Mouse (Mus musculus) hindbrain, embryonic 11.5 days (tissue): ENCODE results near the gene Snx9. TPM values are rescaled to one million over a fixed set of nuclear protein-coding genes. Genes with fewer than 3 reads are reported as not detected.
A peak's percentile ranks its signal among the peaks of the same experiment; 100 is the strongest.

ENCODE experiments used
- ATAC-seq: fragments of 200-750 bp; cut with Nextera tagmentation; 2 replicates; pipeline ENCODE4 v1.8.0; 2017; ENCODE audit warnings: mild to moderate bottlenecking, moderate TSS enrichment, moderate library complexity; ENCODE audit not compliant: low FRiP score
- DNase-seq: peaks from one replicate; pipeline ENCODE4 v3.0.0-alpha.2; 2015; ENCODE audit warnings: low spot score
- H3K27ac ChIP-seq: fragments of 300-500 bp; sonication (generic); 2 replicates; pipeline ENCODE4 v1.5.1; 2014; ENCODE audit warnings: mild to moderate bottlenecking, low read depth, low read length
- H3K27me3 ChIP-seq: fragments of 300-500 bp; sonication (generic); 2 replicates; pipeline ENCODE4 v1.6.1; 2014; ENCODE audit warnings: mild to moderate bottlenecking, low read length, moderate library complexity, mixed read lengths; ENCODE audit not compliant: control insufficient read depth, insufficient read depth
- H3K36me3 ChIP-seq: fragments of 300-500 bp; sonication (generic); 2 replicates; pipeline ENCODE4 v1.6.1; 2014; ENCODE audit warnings: mild to moderate bottlenecking, low read length, moderate library complexity, mixed read lengths; ENCODE audit not compliant: control insufficient read depth, insufficient read depth
- H3K4me1 ChIP-seq: fragments of 300-500 bp; sonication (generic); replicated peaks from 2 replicates; pipeline ENCODE4 v1.6.1; 2014; ENCODE audit warnings: low read length, mixed read lengths; ENCODE audit not compliant: control insufficient read depth, insufficient read depth
- H3K4me2 ChIP-seq: fragments of 300-500 bp; sonication (generic); replicated peaks from 2 replicates; pipeline ENCODE4 v1.6.1; 2014; ENCODE audit warnings: mild to moderate bottlenecking, low read depth, low read length
- H3K4me3 ChIP-seq: fragments of 300-500 bp; sonication (generic); 2 replicates; pipeline ENCODE4 v1.5.1; 2014; ENCODE audit warnings: low read depth, low read length
- H3K9ac ChIP-seq: fragments of 300-500 bp; sonication (generic); 2 replicates; pipeline ENCODE4 v1.6.1; 2014; ENCODE audit warnings: low read depth, low read length
- H3K9me3 ChIP-seq: fragments of 300-500 bp; sonication (generic); 2 replicates; pipeline ENCODE4 v1.6.1; 2016; ENCODE audit warnings: low read length; ENCODE audit not compliant: control insufficient read depth
- WGBS: fragments of 180-500 bp; shearing (Covaris S2); extraction: QIAGEN DNeasy Blood & Tissue Kit; methylation state at CpG from one replicate; pipeline ENCODE4 v1.1.7; 2014; 5-methylcytosine and 5-hydroxymethylcytosine counted together
- polyA plus RNA-seq: library from polyadenylated mRNA; unstranded; fragments of >200 nt; fragmentation: Nextera tagmentation; extraction: Ambion mirVana; gene quantifications from 2 replicates; pipeline ENCODE4 v1.2.1, GENCODE M21; 2014

The Snx9 gene
- polyA plus RNA-seq, 1 experiment from 2014 or later: 22.5 TPM

DNA sequence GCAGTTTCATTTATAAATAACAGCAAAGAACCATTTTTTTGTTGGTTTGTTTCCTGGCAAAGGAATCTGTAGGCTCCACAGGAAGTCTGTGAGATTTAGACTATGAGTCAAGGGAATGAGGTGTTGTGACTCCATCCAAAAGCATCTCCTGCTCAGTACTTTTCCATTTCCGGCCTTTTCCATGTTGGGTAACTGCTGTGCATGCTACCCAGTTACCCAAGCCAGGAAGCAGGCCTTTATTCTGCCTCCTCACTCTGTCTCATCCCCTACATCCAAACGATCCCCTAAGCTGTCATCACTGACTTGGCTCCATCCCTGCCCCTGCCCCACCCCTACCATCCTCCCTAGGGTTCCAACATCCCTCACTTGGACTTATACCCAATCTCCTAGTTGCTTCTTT lies 18.6 kb upstream of the Snx9 start:
- WGBS: 83% methylated on average over 2 of the region's 2 CpGs
- H3K9me3 ChIP-seq: no peaks in the 10 kb centered on the region
- DNase-seq (no peak), ATAC-seq (no peak)
- no peaks in the 10 kb centered on the region for H3K36me3 ChIP-seq
- no peaks in the 10 kb centered on the region; the same call in 1 of the 2 replicates for H3K4me1 ChIP-seq
- H3K4me3 ChIP-seq: no peak overlapping the region
- no peak overlapping the region for H3K9ac ChIP-seq
- H3K27ac ChIP-seq: no peak overlapping the region
- H3K27me3 ChIP-seq: no peaks in the 10 kb centered on the region
- no peak overlapping the region for H3K4me2 ChIP-seq

DNA sequence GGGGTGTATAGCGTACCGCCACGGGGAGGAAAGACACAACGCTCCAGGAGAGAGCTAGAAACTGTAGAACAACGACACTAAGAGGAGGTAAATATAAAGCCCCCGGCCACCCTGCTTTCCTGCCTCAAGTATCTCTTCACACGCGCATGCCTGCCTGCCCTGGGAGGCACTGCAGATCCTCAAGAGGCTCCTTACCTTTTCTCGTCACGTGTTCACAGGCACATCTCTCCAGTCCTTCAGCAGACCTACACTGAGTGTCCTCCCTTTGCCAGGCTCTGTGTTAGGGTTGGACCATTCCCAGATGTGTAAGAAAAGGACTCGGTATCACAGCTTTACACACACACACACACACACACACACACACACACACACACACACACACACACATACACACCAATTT lies 18.1 kb upstream of the Snx9 start:
- H3K9ac ChIP-seq: no peak overlapping the region
- no peaks in the 10 kb centered on the region for H3K27me3 ChIP-seq
- no peak overlapping the region for H3K4me2 ChIP-seq
- H3K9me3 ChIP-seq: no peaks in the 10 kb centered on the region
- 93% methylated on average over 11 of the region's 11 CpGs for WGBS
- H3K4me1 ChIP-seq: no peaks in the 10 kb centered on the region; the same call in 1 of the 2 replicates
- no peak overlapping the region for H3K27ac ChIP-seq
- no peak overlapping the region for H3K4me3 ChIP-seq
- DNase-seq (no peak), ATAC-seq (no peak)
- no peaks in the 10 kb centered on the region for H3K36me3 ChIP-seq

DNA sequence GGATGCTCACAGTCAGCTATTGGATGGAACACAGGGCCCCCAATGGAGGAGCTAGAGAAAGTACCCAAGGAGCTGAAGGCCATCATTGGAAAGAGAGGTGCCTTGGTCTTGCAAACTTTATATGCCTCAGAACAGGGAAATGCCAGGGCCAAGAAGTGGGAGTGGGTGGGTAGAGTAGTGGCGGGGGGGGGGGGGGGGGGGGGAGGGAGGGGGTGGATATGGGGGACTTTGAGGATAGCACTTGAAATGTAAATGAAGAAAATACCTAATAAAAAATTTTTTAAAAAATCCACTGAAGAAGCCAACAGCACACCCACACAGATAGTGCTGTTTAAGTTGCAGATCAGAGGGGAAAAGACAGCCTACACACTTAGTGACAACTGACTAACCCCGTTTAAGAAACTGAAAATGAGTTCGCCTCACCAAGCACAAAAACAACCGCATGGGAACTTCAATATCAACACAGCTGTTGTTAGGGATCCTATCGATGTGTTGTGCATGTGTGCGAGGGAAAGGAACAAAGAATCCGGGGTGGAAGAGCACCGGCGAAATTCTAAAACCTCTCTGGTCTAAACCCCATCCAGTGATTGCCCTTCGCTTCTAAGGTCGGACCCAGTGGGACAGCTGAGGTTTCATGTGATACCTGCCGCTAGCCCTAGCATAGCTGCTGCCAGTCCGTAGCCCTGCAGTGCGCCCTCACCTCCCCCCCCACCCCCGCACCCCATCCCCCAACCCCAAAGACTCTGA lies 13.1 kb upstream of the Snx9 start:
- no peak for ATAC-seq
- H3K36me3 ChIP-seq: no peaks in the 10 kb centered on the region
- H3K27ac ChIP-seq: no peak overlapping the region
- H3K4me2 ChIP-seq: peak overlapping the region; percentile 29
- no peaks in the 10 kb centered on the region for H3K4me1 ChIP-seq
- DNase-seq: peak; percentile 42
- H3K27me3 ChIP-seq: no peaks in the 10 kb centered on the region
- H3K9me3 ChIP-seq: no peaks in the 10 kb centered on the region
- peak overlapping the region; percentile 15; the same call in 1 of the 2 replicates for H3K9ac ChIP-seq
- WGBS: 11% methylated on average over 14 of the region's 15 CpGs
- 0 out of 2 replicates have a peak overlapping the region, but pooled peaks have one; percentile 6 for H3K4me3 ChIP-seq

DNA sequence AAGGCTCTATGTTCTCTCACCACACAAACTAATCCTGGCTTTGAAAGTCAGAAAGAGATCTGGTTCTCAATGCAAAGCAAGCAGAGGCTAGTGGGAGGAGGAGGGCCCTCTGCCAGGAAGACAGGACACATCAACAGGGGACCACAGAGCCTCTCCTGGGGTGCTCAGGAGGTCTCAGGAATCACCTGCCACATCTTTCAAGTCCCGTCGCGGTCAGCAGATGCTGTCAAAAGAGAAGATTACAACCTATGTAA lies 12.6 kb upstream of the Snx9 start:
- H3K27ac ChIP-seq: no peak overlapping the region
- H3K4me2 ChIP-seq: no peak overlapping the region
- H3K9ac ChIP-seq: peak overlapping the region; percentile 15; the same call in 1 of the 2 replicates
- H3K36me3 ChIP-seq: no peaks in the 10 kb centered on the region
- no peaks in the 10 kb centered on the region for H3K9me3 ChIP-seq
- no peak for DNase-seq
- H3K4me1 ChIP-seq: no peaks in the 10 kb centered on the region
- 13% methylated on average over 3 of the region's 3 CpGs for WGBS
- no peak overlapping the region for H3K4me3 ChIP-seq
- ATAC-seq: no peak
- no peaks in the 10 kb centered on the region for H3K27me3 ChIP-seq

DNA sequence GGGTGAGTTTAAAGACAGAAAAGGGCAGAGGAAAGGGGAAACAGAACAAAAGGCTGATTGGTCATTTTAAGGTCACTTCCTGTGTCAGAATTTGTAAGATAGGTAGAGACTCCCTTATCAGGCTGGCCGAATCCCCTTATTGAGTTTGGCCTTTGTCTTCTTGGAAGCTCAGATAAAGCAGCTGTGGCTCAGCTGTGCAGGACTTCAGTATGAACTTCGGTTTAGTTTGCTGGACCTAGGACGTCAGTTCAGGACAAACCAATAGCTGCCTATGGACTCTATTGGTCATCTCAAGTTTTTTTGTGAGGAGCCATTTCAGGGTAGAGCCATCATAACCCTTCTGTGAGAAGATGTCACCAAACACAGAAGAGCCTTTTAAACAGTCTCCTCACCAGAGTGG lies 12.2 kb upstream of the Snx9 start:
- DNase-seq (no peak), ATAC-seq (no peak)
- no peaks in the 10 kb centered on the region for H3K9me3 ChIP-seq
- no peaks in the 10 kb centered on the region for H3K27me3 ChIP-seq
- H3K27ac ChIP-seq: no peak overlapping the region
- H3K4me1 ChIP-seq: no peaks in the 10 kb centered on the region
- H3K36me3 ChIP-seq: no peaks in the 10 kb centered on the region
- H3K4me2 ChIP-seq: no peak overlapping the region
- no peak overlapping the region for H3K9ac ChIP-seq
- WGBS: 69% methylated on average over 3 of the region's 3 CpGs
- no peak overlapping the region for H3K4me3 ChIP-seq

DNA sequence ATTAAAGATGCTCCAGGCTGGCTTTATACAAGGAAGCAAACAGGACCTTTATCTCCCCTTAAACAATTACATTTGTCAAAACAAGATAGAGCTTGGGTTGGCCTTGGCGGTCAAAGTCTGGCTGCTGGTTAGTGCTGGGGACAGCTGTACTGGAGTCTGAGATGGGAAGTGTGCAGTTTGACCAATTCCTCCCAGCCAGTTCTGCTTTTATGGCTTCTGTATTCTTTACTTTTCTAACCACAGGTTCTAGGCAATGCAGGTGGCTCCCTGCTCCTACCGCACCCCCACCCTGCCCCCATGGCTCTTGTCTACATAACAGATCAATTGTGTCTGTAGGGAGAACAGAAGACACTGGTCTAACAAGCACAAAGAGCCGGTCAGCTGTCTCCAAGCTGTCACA lies 11.2 kb upstream of the Snx9 start:
- Histone ChIP-seq H3K4me3 (no peak overlapping the region), H3K4me2 (no peak overlapping the region), H3K4me1 (no peaks in the 10 kb centered on the region), H3K27ac (no peak overlapping the region), H3K36me3 (no peaks in the 10 kb centered on the region), H3K9ac (no peak overlapping the region), H3K9me3 (no peaks in the 10 kb centered on the region), H3K27me3 (no peaks in the 10 kb centered on the region)
- WGBS: 78% methylated on average over 3 of the region's 3 CpGs
- DNase-seq (no peak), ATAC-seq (no peak)

DNA sequence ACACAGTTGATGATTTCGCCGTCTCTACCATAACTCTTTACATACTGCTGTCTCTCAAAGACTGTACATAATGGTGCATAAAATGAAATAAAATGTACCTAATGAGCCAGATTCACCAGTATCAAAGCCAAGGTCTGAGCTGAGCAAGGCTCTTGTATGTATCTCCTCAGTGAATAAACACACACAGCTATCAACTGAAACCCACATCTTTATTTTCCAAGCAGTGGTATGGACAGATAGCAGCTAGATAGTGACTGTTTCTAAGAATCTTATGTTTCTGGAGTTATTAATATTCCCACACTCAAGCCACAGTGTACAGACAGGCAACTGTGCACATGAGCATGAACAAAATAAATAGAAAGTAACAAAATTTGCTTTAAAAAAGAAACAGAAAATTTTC lies 10.7 kb upstream of the Snx9 start:
- Histone ChIP-seq H3K4me1 (no peaks in the 10 kb centered on the region), H3K27me3 (no peaks in the 10 kb centered on the region), H3K9ac (no peak overlapping the region), H3K36me3 (no peaks in the 10 kb centered on the region), H3K4me3 (no peak overlapping the region), H3K4me2 (no peak overlapping the region), H3K9me3 (no peaks in the 10 kb centered on the region), H3K27ac (no peak overlapping the region)
- DNase-seq (no peak), ATAC-seq (no peak)
- 95% methylated on average over 2 of the region's 2 CpGs for WGBS

DNA sequence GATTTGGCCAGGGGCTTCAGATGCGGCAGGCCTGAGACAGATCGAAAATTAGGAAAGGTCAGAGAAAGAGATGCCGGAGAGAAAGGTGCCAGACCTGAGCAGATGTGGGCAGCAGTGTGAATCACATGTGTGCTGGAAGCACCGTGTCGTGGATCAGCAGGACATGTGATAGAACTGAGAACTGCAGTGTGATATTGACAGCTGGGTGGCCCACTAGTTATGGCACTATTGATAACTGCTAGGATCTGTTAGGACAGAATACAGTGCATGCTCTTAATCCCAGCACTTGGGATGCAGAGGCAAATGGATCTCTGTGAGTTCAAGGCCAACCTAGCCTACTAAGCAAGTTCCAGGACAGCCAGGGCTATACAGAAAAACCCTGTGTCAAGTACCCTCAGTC lies 10.3 kb upstream of the Snx9 start:
- no peak overlapping the region for H3K27ac ChIP-seq
- H3K4me2 ChIP-seq: no peak overlapping the region
- WGBS: 89% methylated on average over 5 of the region's 5 CpGs
- no peak overlapping the region for H3K9ac ChIP-seq
- H3K4me3 ChIP-seq: no peak overlapping the region
- ATAC-seq (no peak), DNase-seq (no peak)
- no peaks in the 10 kb centered on the region for H3K36me3 ChIP-seq
- no peaks in the 10 kb centered on the region for H3K27me3 ChIP-seq
- no peaks in the 10 kb centered on the region for H3K9me3 ChIP-seq
- H3K4me1 ChIP-seq: no peaks in the 10 kb centered on the region

DNA sequence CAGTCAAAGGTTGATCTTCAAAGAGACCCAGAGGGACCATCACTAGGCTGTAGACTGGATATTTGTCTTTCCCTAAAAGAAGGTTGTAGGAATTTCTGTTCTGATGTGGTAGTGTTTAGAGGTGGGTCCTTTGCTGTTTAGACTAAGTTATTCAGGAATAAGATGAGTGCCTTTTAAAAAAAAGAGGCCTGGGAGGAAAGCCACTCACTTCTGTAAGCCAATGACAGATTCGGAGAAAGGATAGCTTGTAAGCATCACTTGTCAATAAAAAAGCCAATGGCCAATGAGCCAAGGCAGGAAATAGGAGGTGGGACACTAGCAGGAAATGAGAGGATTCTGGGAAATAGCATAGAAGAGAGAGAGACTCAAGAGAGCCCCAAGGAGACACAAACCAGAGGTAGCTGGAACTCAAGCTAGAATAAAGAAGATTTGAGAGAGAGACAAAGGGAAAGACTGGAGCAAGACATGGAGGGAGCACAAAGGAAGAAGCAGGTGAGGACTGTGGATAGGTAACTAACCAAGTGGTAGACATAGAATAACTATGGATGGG lies 9.8 kb upstream of the Snx9 start:
- no peaks in the 10 kb centered on the region for H3K27me3 ChIP-seq
- H3K4me3 ChIP-seq: no peak overlapping the region
- no peaks in the 10 kb centered on the region for H3K9me3 ChIP-seq
- H3K4me2 ChIP-seq: no peak overlapping the region
- 76% methylated on average over 1 of the region's 1 CpGs for WGBS
- no peak overlapping the region for H3K9ac ChIP-seq
- no peak for ATAC-seq
- H3K27ac ChIP-seq: no peak overlapping the region
- H3K4me1 ChIP-seq: no peaks in the 10 kb centered on the region
- no peaks in the 10 kb centered on the region for H3K36me3 ChIP-seq
- no peak for DNase-seq
